Mouse (Mus musculus) intestine, embryonic 15.5 days (tissue): ENCODE measurements around the gene Ldb2. TPM values are rescaled to one million over a fixed set of nuclear protein-coding genes. Genes with fewer than 3 reads are reported as not detected.
A peak's percentile ranks its signal among the peaks of the same experiment; 100 is the strongest.

Experiments
- ATAC-seq: fragments of 200-750 bp; cut with Nextera tagmentation; 2 replicates; pipeline ENCODE4 v1.8.0; 2017; ENCODE audit warnings: moderate TSS enrichment, moderate library complexity
- H3K27ac ChIP-seq: fragments of 300-500 bp; sonication (generic); 2 replicates; pipeline ENCODE4 v1.5.1; 2015; ENCODE audit warnings: mild to moderate bottlenecking, inconsistent platforms
- H3K27me3 ChIP-seq: fragments of 300-500 bp; sonication (generic); replicated peaks from 2 replicates; pipeline ENCODE4 v1.6.1; 2015; ENCODE audit warnings: inconsistent platforms
- H3K36me3 ChIP-seq: fragments of 300-500 bp; sonication (generic); 2 replicates; pipeline ENCODE4 v1.6.1; 2015; ENCODE audit warnings: inconsistent platforms
- H3K4me1 ChIP-seq: fragments of 300-500 bp; sonication (generic); replicated peaks from 2 replicates; pipeline ENCODE4 v1.6.1; 2015; ENCODE audit warnings: inconsistent platforms
- H3K4me2 ChIP-seq: fragments of 300-500 bp; sonication (generic); replicated peaks from 2 replicates; pipeline ENCODE4 v1.6.1; 2015; ENCODE audit warnings: mild to moderate bottlenecking, inconsistent platforms
- H3K4me3 ChIP-seq: fragments of 300-500 bp; sonication (generic); replicated peaks from 2 replicates; pipeline ENCODE4 v1.5.1; 2015; ENCODE audit warnings: inconsistent platforms
- H3K9ac ChIP-seq: fragments of 300-500 bp; sonication (generic); 2 replicates; pipeline ENCODE4 v1.6.1; 2015; ENCODE audit warnings: inconsistent platforms
- H3K9me3 ChIP-seq: fragments of 300-500 bp; sonication (generic); 2 replicates; pipeline ENCODE4 v1.6.1; 2016; ENCODE audit warnings: inconsistent platforms
- WGBS: fragments of 180-500 bp; shearing (Covaris S2); methylation state at CpG from one replicate; pipeline ENCODE4 v1.1.7; 2015; 5-methylcytosine and 5-hydroxymethylcytosine counted together
- polyA plus RNA-seq: library from polyadenylated mRNA; unstranded; fragments of >200 nt; fragmentation: Nextera tagmentation; extraction: Ambion mirVana; gene quantifications from 2 replicates; pipeline ENCODE4 v1.2.1, GENCODE M21; 2015

Ldb2 gene
- polyA plus RNA-seq, 1 experiment from 2014 or later, result 39.0 TPM

DNA sequence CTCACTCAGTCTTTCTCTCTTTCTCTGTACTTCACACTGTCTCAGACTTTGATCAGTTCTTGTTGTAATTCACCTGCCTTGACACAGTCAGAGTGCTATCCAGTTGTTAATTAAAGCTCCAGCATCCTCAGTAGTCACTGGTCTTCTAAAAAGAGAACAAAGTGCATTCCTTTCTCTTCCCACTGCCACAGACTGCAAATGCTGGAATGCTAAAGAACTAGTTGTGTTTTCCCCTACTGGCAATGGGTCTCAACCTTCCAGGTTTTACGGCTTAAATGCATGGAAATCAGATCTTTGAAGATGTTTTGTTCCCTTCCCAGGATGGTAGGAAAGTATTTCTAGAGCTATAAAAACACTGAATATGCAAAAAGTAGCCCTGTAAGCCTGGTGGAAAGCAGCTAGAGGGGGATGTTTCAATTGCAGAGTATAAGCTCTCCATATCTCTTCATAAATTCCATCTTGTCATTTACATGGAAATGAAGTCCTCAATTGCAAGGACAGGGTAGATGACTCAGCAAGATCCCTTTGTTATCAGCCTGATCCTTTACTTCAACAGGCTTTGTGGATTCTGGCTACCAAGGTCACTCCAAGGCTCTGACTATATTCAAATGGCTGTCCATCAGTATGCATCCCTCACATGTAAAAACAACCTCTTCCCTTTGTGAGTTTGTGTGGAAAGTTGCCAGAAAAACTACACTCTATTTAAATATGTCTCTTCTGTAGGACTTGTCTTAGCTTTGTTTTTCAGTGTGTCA lies 45.1 kb downstream of the Ldb2 start:
- Histone ChIP-seq H3K9ac (no peak overlapping the region), H3K27me3 (no peaks in the 10 kb centered on the region), H3K36me3 (no peaks in the 10 kb centered on the region), H3K9me3 (no peaks in the 10 kb centered on the region), H3K4me3 (no peak overlapping the region), H3K4me1 (no peaks in the 10 kb centered on the region), H3K27ac (no peak overlapping the region), H3K4me2 (no peak overlapping the region)
- 76% methylated on average over 1 of the region's 1 CpGs for WGBS
- no peak for ATAC-seq

DNA sequence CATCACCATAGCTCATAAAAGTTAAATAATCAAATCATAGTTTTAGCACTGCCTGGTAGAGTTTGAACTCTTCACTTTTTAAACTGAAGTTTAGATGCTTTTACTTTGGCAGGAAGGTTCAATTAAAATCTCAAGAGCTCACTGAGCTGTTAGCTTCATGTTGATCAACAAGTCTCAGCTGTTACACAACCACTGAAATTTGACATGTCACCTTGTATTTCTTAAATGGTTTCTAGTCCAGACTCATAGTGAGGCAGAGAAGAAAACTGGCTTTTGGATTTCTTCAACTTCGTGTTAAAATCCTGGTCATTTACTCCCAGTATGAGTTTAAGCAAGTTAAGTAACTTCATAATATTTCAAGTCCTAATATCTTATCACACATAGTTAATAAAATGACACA lies 53.8 kb downstream of the Ldb2 start:
- Histone ChIP-seq H3K27ac (no peak overlapping the region), H3K9ac (no peak overlapping the region), H3K4me2 (no peak overlapping the region), H3K4me3 (no peak overlapping the region), H3K9me3 (no peaks in the 10 kb centered on the region), H3K4me1 (no peaks in the 10 kb centered on the region), H3K36me3 (no peaks in the 10 kb centered on the region), H3K27me3 (no peaks in the 10 kb centered on the region)
- WGBS, result 93% methylated on average over 1 of the region's 1 CpGs
- ATAC-seq, result no peak

DNA sequence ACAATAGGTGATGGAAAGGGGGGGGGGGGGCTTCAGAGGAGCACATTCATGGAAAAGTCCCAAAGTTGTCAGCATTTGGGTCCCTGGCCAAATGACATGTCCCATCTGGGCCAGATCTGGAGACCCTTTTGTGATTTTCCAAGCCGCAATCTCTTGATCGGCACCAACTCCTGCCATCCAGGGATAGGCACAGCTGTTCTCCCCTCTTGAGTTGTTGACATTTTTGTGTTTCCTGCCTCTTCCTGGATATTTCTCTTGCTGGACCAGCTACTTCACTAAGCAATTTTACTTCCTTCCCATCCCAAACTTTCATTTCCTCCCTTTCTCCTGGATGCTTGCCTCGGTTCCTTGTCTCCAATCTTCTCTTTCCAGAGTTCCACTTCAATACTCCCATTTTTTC lies 63.1 kb downstream of the Ldb2 start:
- no peak overlapping the region for H3K9ac ChIP-seq
- ATAC-seq, result no peak
- WGBS, result 72% methylated on average over 3 of the region's 3 CpGs
- H3K36me3 ChIP-seq, result no peaks in the 10 kb centered on the region
- H3K4me2 ChIP-seq, result no peak overlapping the region
- no peak overlapping the region for H3K27ac ChIP-seq
- no peak overlapping the region for H3K4me3 ChIP-seq
- no peaks in the 10 kb centered on the region for H3K27me3 ChIP-seq
- no peaks in the 10 kb centered on the region for H3K9me3 ChIP-seq
- H3K4me1 ChIP-seq, result no peaks in the 10 kb centered on the region

DNA sequence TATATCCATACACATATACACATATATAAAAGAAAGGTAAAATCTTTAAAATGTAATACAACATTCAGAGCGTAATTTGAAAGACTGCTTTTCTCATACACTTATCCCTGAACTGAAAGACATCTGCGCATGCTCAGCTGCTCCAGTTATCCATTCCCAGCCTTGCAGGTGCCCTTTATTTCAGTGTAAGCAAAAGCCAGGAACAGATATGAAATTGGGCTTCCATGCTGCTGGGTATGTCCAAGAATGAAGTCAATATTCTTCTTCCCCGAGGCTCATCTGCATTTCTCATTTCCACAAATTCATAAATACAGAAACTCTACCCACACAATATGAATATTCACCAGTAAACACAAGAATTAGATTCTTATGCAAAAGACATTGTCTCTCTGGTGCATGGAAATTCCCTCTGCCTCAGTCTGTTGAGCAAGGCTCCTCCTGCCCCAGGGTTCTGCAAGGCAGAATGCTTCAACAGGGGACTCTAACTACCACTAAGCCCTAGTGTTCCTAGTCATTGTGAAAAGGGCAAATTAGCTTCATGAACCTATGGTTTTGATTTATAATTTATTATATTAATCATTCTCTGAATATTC lies 65.3 kb downstream of the Ldb2 start:
- no peak for ATAC-seq
- Histone ChIP-seq H3K4me3 (no peak overlapping the region), H3K36me3 (no peaks in the 10 kb centered on the region), H3K4me2 (no peak overlapping the region), H3K4me1 (no peaks in the 10 kb centered on the region), H3K9me3 (no peaks in the 10 kb centered on the region), H3K27ac (no peak overlapping the region), H3K9ac (no peak overlapping the region), H3K27me3 (no peaks in the 10 kb centered on the region)
- 89% methylated on average over 3 of the region's 3 CpGs for WGBS

DNA sequence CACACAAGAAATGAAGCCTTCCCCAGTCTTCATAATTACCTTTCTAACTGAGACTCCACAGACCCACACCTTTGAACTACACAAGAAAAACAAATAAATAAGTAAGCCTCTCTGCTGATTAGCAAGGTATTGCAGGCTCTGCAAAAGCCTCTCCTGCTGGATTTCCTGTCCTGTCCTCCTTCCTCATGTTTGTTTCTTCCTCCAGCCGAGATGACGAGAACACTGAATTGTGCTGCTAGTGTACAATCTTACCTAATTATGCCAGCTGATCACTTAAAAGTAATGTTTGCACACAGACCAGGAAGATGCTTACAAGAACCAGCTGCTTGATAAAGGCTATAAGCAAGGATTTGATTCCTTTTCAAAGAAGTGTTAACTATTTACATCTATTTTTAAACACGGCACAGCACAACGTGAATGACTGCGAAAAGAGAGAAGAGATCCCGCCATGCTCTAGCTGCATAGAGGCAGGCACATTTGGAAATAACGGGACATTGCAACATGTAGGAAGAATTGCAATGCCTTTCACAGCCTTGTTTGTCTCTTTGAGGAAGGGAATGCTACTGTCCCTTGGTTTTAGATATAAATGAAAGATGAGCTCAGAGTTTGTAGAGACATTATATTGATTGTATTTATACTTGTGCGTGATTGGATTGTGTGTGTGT lies 69.7 kb downstream of the Ldb2 start:
- 53% methylated on average over 8 of the region's 8 CpGs for WGBS
- Histone ChIP-seq H3K27ac (no peak overlapping the region), H3K4me3 (no peak overlapping the region), H3K4me1 (no peaks in the 10 kb centered on the region), H3K9ac (no peak overlapping the region), H3K9me3 (no peaks in the 10 kb centered on the region), H3K27me3 (no peaks in the 10 kb centered on the region), H3K4me2 (no peak overlapping the region), H3K36me3 (no peaks in the 10 kb centered on the region)
- no peak for ATAC-seq

DNA sequence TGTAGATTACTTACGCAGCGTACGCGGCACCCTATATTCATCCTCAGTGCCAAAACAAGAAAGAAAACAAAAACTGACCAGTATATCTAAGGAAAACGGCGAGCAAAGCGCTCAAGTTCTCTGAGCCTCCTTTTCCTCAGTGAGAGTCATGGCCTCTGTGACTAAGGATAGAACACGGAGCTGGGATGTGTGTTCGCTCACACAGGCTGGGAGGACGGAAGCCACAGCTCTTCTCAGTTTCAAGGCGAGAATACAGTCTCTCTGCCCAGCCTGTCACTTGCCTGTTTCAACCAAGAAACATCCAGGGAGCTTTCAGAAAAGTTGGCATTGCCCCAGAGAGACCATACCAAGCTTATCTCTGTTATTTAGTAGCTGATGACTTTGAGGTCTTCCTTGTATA lies 71.5 kb downstream of the Ldb2 start:
- H3K4me3 ChIP-seq, result no peak overlapping the region
- H3K36me3 ChIP-seq, result no peaks in the 10 kb centered on the region
- no peak for ATAC-seq
- H3K4me1 ChIP-seq, result no peaks in the 10 kb centered on the region
- H3K9ac ChIP-seq, result no peak overlapping the region
- H3K9me3 ChIP-seq, result no peaks in the 10 kb centered on the region
- H3K27ac ChIP-seq, result no peak overlapping the region
- no peaks in the 10 kb centered on the region for H3K27me3 ChIP-seq
- no peak overlapping the region for H3K4me2 ChIP-seq
- 91% methylated on average over 11 of the region's 11 CpGs for WGBS

DNA sequence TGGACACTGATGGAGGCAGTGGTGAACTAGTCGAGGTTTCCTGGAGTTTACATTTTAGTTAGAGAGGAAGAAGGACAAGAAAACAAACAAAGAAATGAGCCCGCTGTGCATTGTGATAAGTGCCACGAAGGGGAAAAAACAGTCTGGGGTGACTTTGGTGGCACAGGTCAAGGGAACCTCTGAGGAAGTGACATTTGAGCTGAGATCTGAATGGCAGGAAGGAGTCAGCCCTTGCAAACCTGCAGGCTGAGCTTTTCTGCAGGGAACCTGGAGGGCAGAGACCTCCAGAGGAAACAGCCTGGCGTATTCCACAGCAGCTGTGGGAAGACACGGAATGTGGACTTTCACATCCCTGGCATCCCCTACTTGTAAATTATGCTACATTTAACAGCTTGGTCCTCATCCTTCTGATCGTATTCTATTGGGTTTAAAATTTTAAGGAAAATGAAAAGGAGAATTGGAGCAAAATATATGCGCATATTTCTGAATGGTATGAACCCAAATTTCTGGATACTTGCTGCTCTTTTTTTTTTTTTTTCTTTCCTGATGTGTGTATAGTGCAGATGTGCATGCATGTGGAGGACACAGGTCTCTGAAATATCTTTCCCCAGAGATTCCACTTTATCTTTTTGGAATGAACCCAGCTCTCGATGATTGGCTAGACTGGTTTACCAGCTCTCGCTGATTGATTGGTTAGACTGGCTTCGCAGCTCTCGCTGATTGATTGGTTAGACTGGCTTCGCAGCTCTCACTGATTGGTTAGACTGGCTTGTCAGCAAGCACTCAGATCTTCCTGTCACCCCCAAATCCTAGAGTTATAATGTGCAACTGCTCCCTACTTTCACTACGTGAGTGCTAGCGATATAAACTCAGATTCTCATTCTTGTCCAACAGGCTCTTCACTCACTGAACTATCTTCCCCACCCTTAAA lies 72.7 kb downstream of the Ldb2 start:
- Histone ChIP-seq H3K4me3 (no peak overlapping the region), H3K36me3 (no peaks in the 10 kb centered on the region), H3K9ac (no peak overlapping the region), H3K9me3 (no peaks in the 10 kb centered on the region), H3K4me1 (no peaks in the 10 kb centered on the region), H3K27me3 (no peaks in the 10 kb centered on the region), H3K4me2 (no peak overlapping the region), H3K27ac (no peak overlapping the region)
- no peak for ATAC-seq
- WGBS, result 60% methylated on average over 14 of the region's 14 CpGs

DNA sequence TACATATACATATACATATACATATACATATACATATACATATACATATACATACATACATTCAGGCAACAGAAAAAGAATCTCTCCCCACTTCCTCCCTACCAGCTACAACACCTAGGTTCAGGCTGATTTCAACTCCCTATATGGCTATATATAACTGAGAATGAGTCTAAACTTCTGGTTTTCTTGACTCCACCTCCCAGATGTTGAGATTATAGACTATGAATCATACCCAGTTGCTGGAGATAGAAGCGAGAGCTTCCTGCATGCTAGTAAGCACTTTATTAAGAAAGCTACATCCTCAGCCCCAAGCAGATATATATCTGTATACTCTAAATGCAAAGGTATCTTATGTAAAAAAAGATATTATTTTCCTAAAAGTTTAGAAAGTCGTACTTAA lies 74.0 kb downstream of the Ldb2 start:
- H3K36me3 ChIP-seq, result no peaks in the 10 kb centered on the region
- no peak overlapping the region for H3K4me3 ChIP-seq
- no peak overlapping the region for H3K4me2 ChIP-seq
- 79% methylated on average over 2 of the region's 2 CpGs for WGBS
- no peak for ATAC-seq
- no peaks in the 10 kb centered on the region for H3K4me1 ChIP-seq
- no peaks in the 10 kb centered on the region for H3K27me3 ChIP-seq
- H3K9ac ChIP-seq, result no peak overlapping the region
- no peak overlapping the region for H3K27ac ChIP-seq
- H3K9me3 ChIP-seq, result no peaks in the 10 kb centered on the region

DNA sequence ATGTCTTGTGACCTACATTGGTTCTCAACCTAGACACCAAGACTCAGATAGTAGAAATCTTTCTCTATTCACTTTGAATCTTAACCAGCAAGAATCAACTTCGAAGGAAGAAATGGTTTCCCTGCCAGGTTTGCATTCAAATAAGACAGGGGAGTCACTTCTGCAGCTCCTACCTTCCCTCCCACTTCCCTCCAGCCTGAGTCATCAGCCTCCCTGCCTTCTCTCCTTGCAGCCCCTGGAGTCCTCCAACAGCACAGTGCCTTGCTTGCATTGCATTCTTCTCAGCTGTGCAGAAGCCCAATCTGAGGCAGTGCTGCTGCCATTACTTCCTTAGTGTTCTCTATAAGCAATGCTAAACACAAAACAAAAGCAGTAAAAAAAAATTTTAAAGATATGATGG lies 79.6 kb downstream of the Ldb2 start:
- no peaks in the 10 kb centered on the region for H3K36me3 ChIP-seq
- no peak overlapping the region for H3K27ac ChIP-seq
- no peaks in the 10 kb centered on the region for H3K4me1 ChIP-seq
- H3K9ac ChIP-seq, result no peak overlapping the region
- no peaks in the 10 kb centered on the region for H3K27me3 ChIP-seq
- WGBS, result 89% methylated on average over 1 of the region's 1 CpGs
- no peak for ATAC-seq
- no peak overlapping the region for H3K4me3 ChIP-seq
- H3K4me2 ChIP-seq, result no peak overlapping the region
- no peaks in the 10 kb centered on the region for H3K9me3 ChIP-seq

DNA sequence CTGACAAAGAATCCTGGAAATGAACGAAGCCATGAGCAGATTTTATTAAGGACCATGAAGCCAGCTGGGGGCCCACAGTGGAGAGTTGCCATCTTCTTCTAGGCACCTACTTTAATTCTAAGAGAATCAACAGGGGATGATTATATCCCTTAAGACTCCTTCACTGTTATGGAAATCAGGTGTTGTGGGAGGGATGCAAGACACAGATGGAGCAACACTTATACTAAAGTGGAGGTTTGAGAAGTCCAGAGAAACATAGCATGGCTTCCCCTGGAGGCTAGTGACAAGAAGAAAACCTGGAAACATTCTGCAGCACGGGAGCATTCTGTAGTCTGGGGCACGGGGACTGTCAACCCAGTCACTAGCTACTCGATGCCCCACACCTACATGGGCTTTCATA lies 85.0 kb downstream of the Ldb2 start:
- no peaks in the 10 kb centered on the region for H3K36me3 ChIP-seq
- H3K27ac ChIP-seq, result no peak overlapping the region
- ATAC-seq, result no peak
- 72% methylated on average over 4 of the region's 4 CpGs for WGBS
- H3K9me3 ChIP-seq, result no peaks in the 10 kb centered on the region
- peaks cover 12% of the 10 kb centered on the region for H3K4me1 ChIP-seq
- no peaks in the 10 kb centered on the region for H3K27me3 ChIP-seq
- no peak overlapping the region for H3K4me2 ChIP-seq
- no peak overlapping the region for H3K9ac ChIP-seq
- H3K4me3 ChIP-seq, result no peak overlapping the region

DNA sequence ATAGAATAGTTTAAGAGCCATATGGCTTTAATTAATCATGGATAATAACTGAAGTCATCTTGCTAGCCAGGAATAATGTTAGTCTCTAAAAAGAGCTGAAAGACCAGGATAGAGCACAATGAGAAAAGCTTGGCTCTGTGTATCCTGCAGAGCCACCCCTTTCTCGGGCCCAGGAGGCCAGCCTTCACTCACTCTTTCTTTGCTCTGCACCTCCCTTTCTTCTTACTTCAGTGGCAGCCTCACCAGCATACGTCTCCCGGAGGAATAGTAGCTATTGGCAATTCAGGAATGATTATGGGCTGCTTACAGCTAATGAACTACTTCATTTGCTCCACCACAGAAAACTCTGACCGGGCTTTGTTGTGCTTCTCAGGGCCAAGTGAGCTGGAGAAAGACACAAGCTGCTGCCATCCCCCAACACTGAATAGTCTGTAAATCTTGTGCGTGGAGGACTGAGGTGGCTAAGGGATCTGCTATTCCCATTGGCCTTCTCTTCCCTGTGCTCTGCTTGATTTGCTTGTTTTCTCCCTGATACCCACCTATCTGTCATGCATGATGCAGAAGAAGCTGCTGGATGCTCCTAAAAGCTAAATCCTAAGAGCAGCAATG lies 86.2 kb downstream of the Ldb2 start:
- Histone ChIP-seq H3K36me3 (no peaks in the 10 kb centered on the region), H3K4me1 (peaks cover 12% of the 10 kb centered on the region), H3K4me3 (no peak overlapping the region), H3K9ac (no peak overlapping the region), H3K9me3 (no peaks in the 10 kb centered on the region), H3K4me2 (no peak overlapping the region), H3K27me3 (no peaks in the 10 kb centered on the region), H3K27ac (0 out of 2 replicates have a peak overlapping the region, but pooled peaks have one; percentile 44)
- WGBS, result 38% methylated on average over 5 of the region's 5 CpGs
- ATAC-seq, result no peak

DNA sequence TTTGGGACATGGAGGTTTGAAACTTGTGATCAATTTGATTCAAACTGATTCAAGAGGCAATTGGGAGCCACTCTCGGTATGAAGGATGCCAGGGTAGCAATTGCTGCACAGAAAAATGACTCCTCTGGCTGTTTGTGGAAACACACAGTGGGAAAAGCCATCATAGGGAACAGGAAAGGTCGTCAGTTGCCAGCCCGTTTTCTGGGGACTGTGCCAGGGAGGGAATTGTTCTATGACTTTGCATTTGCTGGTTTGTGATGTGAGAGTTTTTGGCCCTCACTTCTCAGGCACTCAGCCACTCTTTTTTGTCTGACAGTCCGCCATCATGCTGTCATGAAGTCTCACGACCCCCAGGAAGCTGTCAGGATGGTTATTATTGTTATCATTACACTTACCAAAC lies 88.3 kb downstream of the Ldb2 start:
- no peak for ATAC-seq
- Histone ChIP-seq H3K9me3 (no peaks in the 10 kb centered on the region), H3K4me1 (peaks cover 20% of the 10 kb centered on the region), H3K9ac (no peak overlapping the region), H3K27me3 (no peaks in the 10 kb centered on the region), H3K4me3 (no peak overlapping the region), H3K4me2 (no peak overlapping the region), H3K36me3 (no peaks in the 10 kb centered on the region), H3K27ac (no peak overlapping the region)
- 53% methylated on average over 5 of the region's 5 CpGs for WGBS
